Mouse (Mus musculus) erythroblast, adult 5-6 weeks (primary cell): ENCODE results near the gene Creg2. TPM values are rescaled to one million over a fixed set of nuclear protein-coding genes. Genes with fewer than 3 reads are reported as not detected.
A peak's percentile ranks its signal among the peaks of the same experiment; 100 is the strongest.
"Not testable (repeated sequence)": the region's sequence is repeated elsewhere in the genome, so short reads cannot be mapped to it uniquely, and the experiment has no call there.

Experiments
- ATAC-seq: replicated peaks from 2 replicates; pipeline ENCODE4 v1.8.0; 2016; ENCODE audit warnings: moderate number of reproducible peaks, mild to moderate bottlenecking, moderate TSS enrichment, inconsistent platforms; ENCODE audit not compliant: poor library complexity, low FRiP score, severe bottlenecking
- total RNA-seq, 2 experiments: library from RNA; stranded (forward) in 1 of 2; stranded (reverse) in 1 of 2; fragments of 150-400 nt in 1 of 2; fragments of 200-764, 138-1000 nt in 1 of 2; gene quantifications; 2 replicates each; pipeline versions ENCODE4 v1.2.3 to v1.2.4; 2015 to 2017; ENCODE audit warnings: low replicate concordance in 2 of 2

Gene Creg2
- total RNA-seq, 2 experiments from 2014 or later: under 0.01 TPM; not detected in 1

DNA sequence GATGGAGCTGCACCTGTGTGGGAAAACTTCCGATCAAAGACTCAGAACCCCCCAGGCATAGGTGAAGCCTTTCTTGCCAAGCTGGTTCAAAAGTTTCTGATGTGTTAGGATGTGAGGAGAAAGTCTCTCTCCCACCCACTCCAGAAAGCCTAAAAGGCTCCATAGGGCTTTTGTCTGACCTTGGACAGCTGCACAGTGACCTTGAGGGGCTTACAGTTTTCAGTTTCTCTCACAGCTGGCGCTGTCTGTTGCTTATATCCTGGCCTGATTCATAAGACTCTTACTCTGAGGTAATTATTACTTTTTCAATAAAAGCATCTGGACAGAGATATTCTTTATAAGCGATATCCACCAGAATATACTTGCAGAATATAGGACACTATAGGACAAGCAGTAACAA is 38.2 kb downstream of the Creg2 start:
- no peak for ATAC-seq

- no peak for ATAC-seq
These were observed 38.8 kb downstream of the Creg2 start for GRCm38 (mm10) chr1:39612491-39612890.

DNA sequence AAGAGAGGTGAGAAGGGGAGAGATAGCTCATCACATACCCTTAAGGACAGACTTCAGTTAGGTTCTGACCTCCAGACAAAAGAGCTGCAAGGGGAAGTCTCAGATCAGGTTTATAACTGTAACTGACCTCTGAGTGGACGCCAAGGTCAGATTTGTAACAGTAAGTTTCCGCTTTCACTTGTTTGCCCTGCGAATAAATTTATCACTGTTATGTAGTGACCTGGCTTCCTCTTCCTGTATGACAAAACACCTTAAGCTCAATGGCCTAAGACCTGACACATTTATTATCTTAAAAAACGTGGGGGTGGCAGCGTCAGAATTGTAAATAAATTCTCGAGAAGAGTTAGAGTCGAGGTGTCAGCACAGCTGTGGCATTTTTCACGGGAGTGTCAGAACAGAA is 42.7 kb downstream of the Creg2 start:
- ATAC-seq: no peak

DNA sequence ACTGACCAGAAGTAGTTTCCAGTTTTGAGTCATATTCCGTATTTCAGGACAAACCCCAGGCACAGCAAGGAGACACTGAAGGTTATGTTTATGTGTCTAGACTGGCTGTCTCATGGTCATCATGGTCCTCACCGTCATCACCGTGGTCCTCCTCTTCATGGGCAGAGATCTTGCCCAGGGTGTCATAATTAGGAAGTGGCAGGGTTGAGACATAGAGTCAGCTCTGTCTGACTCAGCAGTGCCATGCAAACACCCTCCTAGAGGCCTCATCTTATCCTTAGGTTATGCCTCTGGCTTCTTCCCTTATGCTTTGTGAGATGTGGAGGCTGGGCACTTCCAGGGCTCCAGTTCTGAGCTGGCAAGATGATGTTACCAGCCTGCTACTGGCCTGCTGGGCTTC is 48.8 kb downstream of the Creg2 start:
- ATAC-seq: no peak

GRCm38 (mm10) chr1:39598726-39599125 is 52.5 kb downstream of the Creg2 start:
- no peak for ATAC-seq

DNA sequence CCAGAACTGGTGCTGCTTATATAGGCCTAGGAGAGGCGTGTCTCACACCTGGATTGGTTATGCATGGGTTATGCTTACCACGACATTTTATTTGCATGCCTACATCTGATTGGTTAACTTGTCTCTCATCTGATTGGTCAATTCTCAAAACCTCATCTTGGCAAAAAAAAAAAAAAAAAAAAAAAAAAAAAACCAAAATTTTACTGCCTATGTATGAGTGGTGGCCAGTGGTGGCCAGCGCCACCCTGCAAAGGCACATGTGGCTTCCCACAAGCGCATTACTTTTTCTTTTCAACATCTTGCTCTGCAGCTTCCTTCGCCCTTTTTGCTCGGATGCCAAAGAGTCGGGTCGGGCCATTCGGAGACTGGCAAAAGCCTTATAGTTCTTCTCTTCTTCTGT is 54.1 kb downstream of the Creg2 start:
- not testable (repeated sequence) for ATAC-seq

DNA sequence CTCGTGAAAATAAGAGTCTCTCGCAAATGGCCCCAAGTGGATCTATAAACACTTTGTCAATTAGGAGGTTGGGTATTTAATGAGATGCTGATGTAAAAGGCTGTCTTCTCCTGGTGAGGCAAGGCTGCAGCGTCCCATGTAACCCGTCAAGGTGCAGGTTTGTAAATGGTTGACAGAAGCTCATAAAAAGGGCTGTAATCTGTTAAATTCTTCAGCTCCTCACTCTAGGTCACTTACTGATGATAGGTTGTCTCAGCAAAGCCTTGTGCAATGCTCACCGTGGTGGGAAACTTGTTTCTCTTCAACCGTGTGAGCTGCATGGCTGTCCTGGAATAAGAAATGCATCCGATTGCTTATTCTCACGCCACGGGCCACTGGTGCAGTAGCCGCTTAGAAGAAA is 57.4 kb downstream of the Creg2 start:
- ATAC-seq: no peak

DNA sequence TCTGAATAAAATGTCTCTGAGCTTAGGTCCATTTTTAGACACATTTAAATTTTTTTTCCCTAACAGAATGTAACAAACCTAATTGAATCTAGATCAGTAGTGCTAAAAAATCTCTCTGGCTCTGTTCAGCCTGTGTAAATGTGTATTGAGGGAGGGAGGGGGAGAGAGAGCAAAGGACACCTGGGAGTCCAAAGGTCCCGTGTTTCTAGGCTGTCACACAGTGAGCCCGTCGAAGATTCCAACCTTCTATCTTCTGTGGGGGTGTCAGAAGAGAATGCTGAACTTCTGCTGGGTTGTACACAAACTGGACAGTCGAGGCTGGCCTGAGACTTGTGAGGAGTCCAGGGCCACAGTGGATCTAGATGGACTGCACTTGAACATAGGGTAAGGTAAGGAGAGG is 59.2 kb downstream of the Creg2 start:
- no peak for ATAC-seq

DNA sequence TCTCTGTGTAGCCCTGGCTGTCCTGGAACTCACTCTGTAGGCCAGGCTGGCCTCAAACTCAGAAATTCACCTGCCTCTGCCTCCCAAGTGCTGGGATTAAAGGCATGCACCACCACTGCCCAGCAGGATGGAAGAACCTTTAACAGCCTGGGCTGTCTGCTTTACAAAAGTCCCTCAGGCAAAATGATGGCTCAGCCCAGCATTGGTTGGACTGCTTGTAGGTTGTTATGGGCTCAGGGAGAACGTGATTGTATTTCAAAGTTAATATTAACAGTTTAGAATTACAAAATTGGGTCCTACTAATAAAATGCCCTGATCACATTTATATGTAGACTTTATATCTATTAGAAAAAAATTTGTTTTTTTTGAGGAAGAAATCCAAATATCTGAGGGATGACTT is 59.7 kb downstream of the Creg2 start:
- ATAC-seq: not testable (repeated sequence)

DNA sequence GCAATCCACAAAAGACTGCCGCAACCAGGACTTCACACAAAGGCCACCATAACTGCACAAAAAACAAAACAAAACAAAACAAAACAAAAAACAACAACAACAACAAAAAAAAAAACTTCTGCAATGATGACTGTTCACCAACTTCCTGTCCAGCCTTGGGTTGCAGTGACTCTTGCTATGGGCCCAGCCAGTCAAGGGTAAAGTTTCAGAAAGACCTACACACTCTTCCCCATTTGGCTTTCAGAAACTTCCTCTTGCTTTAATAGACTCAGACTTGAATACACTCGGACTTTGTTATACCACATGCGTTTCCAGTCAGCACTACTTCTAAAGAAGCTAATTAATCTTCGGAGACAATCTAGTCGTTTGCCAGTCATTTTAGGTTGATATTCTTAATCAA is 61.1 kb downstream of the Creg2 start:
- no peak for ATAC-seq

- no peak for ATAC-seq
These were observed 65.9 kb downstream of the Creg2 start for GRCm38 (mm10) chr1:39585416-39585815.

GRCm38 (mm10) chr1:39583173-39583572 is 68.1 kb downstream of the Creg2 start:
- ATAC-seq: no peak

GRCm38 (mm10) chr1:39581215-39581614 is 70.1 kb downstream of the Creg2 start:
- ATAC-seq: no peak

GRCm38 (mm10) chr1:39579139-39579538 is 72.1 kb downstream of the Creg2 start:
- no peak for ATAC-seq

- ATAC-seq: no peak
These were observed 72.8 kb downstream of the Creg2 start for GRCm38 (mm10) chr1:39578446-39578845.

DNA sequence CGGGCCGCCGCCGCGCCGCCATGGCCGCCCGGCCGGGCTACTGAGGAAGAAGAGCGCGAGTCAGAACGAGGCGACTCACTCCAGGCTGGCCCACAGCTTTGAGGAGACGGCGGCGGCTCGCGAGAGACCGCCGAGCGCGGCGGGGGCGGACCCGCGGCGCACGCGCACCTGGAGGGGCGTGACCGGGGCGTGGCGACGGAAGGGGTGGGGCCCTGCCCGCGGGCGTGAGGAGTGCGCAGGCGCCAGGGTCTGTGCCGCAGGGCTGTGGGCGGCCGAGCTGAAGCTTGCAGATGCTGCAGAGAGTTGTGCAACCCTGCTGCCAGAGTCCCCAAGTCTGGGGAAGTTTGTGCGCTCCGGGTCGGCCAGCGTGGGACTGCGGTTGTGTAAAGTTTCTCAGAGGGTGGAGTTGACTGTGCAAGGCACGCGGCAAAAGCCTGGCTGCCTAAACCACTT is 74.0 kb downstream of the Creg2 start, which contains the start of gene Rnf149:
TSS of gene Rnf149 (minus strand) at position 153 of the 453 bp plus-strand sequence.
- peak; percentile 85 for ATAC-seq

DNA sequence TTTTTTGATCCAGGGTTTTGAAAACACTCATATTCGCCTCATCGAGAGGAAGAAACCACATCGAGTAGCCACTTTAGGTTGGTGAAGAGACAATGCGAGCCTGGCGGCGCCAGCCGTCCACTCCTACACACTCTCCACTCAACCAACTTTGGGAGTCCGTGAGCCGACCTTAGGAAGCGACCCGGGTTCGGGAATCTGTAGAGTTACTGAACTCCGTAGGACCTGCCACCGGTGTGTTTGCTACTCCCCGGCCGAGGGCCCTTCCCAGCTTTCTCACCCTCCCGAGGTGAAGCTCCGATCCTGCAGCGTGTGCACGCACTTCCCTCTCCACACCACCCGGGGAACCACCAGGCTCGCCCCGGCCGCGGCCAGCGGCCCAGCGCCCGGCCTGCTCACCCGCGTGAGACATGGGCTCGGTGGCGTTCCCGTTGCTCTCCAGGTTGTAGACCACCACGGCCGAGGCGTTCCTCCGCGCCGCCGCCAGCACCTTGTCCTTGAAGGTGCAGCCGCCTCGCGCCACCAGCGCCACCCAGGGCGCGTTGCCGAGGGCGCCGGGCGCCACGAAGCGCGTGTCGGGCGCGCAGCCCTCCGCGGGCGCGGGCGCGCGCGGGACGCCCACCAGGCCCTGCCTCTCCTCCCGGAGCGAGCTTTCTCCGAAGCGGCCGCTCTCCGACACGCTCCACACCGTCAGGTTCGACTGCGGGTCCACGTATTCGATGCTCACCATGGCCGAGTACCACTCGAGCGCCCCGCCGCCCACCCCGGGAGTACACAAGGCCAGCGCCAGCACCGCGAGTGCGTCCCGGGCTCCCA is 74.6 kb downstream of the Creg2 start:
- ATAC-seq: peak; percentile 29; the same call in 1 of the 2 replicates

DNA sequence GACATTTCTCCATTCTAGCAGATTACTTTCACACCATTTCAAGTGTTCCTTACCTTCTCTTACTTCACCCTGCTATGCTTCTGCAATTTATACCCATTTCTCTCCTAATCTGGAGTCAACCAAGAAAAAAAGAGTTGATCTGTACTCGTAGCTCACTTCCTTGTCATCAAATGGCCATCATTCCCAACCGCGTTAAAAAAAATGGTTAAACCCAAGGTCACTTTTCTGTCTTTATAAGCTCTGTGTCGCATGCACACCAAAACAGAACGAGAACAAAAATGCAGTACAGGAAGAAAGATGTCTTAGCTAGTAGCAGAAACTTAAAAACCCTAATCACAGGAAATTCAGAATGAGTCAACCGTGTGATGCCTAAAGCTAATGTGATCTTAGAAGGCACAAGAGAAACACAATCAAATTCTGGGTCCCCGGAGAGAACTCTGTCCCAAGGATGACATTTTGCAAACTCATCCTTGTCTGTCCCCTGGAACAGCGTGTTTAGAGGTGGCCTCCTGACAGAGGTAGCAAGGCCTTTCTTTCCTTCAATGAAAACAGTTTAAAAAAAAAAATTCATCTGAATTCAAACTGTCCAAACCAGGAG is 75.4 kb downstream of the Creg2 start:
- ATAC-seq: peak; percentile 49; the same call in 1 of the 2 replicates

- ATAC-seq: no peak
These were observed 77.4 kb downstream of the Creg2 start for GRCm38 (mm10) chr1:39573890-39574289.

DNA sequence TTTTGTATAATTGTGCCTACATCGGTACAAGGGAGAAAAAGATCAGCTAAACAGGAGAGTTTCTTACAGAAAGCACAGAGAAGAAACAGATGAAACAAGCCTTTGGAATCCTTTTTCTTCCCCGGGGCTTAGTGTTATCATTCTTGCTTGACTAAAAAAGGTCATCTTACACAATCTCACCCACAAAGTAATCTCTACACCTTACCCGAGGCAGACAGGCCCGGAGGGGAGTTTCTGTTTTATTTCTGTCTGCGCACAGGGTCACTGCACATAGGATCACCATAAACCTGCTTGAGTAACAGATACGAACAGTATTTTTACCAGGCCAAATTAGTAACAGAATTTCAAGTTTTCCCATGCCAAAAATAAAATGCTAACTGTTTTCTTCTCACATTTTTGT is 79.6 kb downstream of the Creg2 start:
- no peak for ATAC-seq
